Mouse (Mus musculus): Measurements from ENCODE around the gene Klhl29.

Gene Klhl29

GRCm38 (mm10) chr12:5301841-5302240 is 73.6 kb downstream of the Klhl29 start:
- no peak for DNase-seq (ENCODE audit: low read depth, low spot score)

- DNase-seq (ENCODE audit: low read depth, low spot score): no peak
Measured at GRCm38 (mm10) chr12:5296422-5296821, 79.1 kb downstream of the Klhl29 start.

- DNase-seq (ENCODE audit: low read depth, low spot score): no peak
Measured at GRCm38 (mm10) chr12:5292316-5292715, 83.2 kb downstream of the Klhl29 start.

GRCm38 (mm10) chr12:5285579-5285978 is 89.9 kb downstream of the Klhl29 start:
- no peak for DNase-seq (ENCODE audit: low read depth, low spot score)

- no peak for DNase-seq (ENCODE audit: low read depth, low spot score)
Measured at GRCm38 (mm10) chr12:5284961-5285360, 90.5 kb downstream of the Klhl29 start.

GRCm38 (mm10) chr12:5283654-5284053 is 91.8 kb downstream of the Klhl29 start:
- DNase-seq (ENCODE audit: low read depth, low spot score): no peak

- peak; percentile 36 for DNase-seq (ENCODE audit: low read depth, low spot score)
Measured at GRCm38 (mm10) chr12:5282611-5283010, 92.9 kb downstream of the Klhl29 start.

- no peak for DNase-seq (ENCODE audit: low read depth, low spot score)
Measured at GRCm38 (mm10) chr12:5279873-5280272, 95.6 kb downstream of the Klhl29 start.

- peak; percentile 25 for DNase-seq (ENCODE audit: low read depth, low spot score)
Measured at GRCm38 (mm10) chr12:5277028-5277427, 98.5 kb downstream of the Klhl29 start.

GRCm38 (mm10) chr12:5275507-5275936 is 100.0 kb downstream of the Klhl29 start:
- peak; percentile 18 for DNase-seq (ENCODE audit: low read depth, low spot score)

- no peak for DNase-seq (ENCODE audit: low read depth, low spot score)
Measured at GRCm38 (mm10) chr12:5274519-5274944, 101.0 kb downstream of the Klhl29 start.

- DNase-seq (ENCODE audit: low read depth, low spot score): peak; percentile 76
Measured at GRCm38 (mm10) chr12:5273316-5274047, 102.0 kb downstream of the Klhl29 start.

- no peak for DNase-seq (ENCODE audit: low read depth, low spot score)
Measured at GRCm38 (mm10) chr12:5270527-5270926, 105.0 kb downstream of the Klhl29 start.

- DNase-seq (ENCODE audit: low read depth, low spot score): no peak
Measured at GRCm38 (mm10) chr12:5269936-5270335, 105.5 kb downstream of the Klhl29 start.

- DNase-seq (ENCODE audit: low read depth, low spot score): no peak
Measured at GRCm38 (mm10) chr12:5269061-5269460, 106.4 kb downstream of the Klhl29 start.

GRCm38 (mm10) chr12:5268188-5268612 is 107.3 kb downstream of the Klhl29 start:
- peak; percentile 46 for DNase-seq (ENCODE audit: low read depth, low spot score)

GRCm38 (mm10) chr12:5267271-5268187 is 108.0 kb downstream of the Klhl29 start:
- no peak for DNase-seq (ENCODE audit: low read depth, low spot score)

- DNase-seq (ENCODE audit: low read depth, low spot score): no peak
Measured at GRCm38 (mm10) chr12:5266773-5267172, 108.7 kb downstream of the Klhl29 start.

GRCm38 (mm10) chr12:5261476-5261875 is 114.0 kb downstream of the Klhl29 start:
- DNase-seq (ENCODE audit: low read depth, low spot score): no peak

GRCm38 (mm10) chr12:5258779-5259178 is 116.7 kb downstream of the Klhl29 start:
- no peak for DNase-seq (ENCODE audit: low read depth, low spot score)

GRCm38 (mm10) chr12:5257174-5257573 is 118.3 kb downstream of the Klhl29 start:
- no peak for DNase-seq (ENCODE audit: low read depth, low spot score)

- DNase-seq (ENCODE audit: low read depth, low spot score): no peak
Measured at GRCm38 (mm10) chr12:5255079-5255478, 120.4 kb downstream of the Klhl29 start.
